ENCODE assay signal across 7 mouse cellular contexts in the genomic region with DNA sequence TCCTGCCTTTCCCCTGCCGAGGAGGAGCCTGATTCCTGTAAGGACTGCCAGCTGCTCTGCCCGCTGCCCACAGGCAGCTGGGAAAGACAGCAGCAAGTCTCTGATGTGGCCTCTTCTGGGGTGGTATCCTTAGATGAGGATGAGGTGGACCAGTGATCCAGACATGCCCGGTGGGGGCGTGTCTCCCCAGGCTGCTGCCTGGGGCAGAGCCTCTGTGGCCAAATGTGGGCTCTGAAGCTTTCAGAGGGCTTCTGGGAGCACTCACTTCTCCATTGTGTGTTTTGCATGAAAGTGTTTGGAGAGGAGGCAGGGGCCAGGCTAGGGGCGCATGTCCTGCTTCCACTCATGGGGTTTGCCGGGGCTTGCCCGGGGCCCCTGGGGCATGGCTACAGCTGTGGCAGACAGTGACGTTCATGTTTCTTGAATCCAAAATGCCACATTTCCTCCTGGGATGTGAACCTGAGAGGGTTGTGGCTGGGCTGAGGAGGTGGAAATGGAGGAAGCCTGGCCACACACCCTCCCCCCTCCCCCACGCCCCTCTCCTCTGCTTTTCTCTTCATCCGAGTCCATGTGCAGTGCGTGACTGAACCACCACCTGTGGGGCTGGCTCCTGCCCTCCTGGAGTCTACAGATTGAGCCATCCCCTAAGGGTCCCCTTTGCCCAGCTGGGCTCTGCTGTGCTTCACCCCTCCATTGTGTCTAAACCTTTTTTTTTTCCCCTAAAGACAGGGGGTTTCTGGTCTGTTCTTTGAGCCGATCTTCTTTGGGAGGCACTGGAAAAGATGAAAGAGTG. TPM values are rescaled to one million over a fixed set of nuclear protein-coding genes. Genes with fewer than 3 reads are reported as not detected.
DNase-seq lines count a peak whose midpoint lies in the region; ATAC-seq and TF ChIP-seq lines count a peak whose summit lies in the region.

No protein-coding gene starts in this region.

- 0 out of 2 replicates have a peak overlapping the region, but pooled peaks have one; percentile 7 for H3K4me2 ChIP-seq in lung, embryonic 15.5 days
- H3K4me2 ChIP-seq in forebrain, embryonic 12.5 days = peak overlapping the region; percentile 2; the same call in 1 of the 2 replicates
- H3K4me2 ChIP-seq in liver, embryonic 12.5 days = peak overlapping the region; percentile 65
- no peak overlapping the region for H3K4me2 ChIP-seq in stomach, postnatal 0 days (replicated peaks; ENCODE audit: low read depth)

- TF ChIP-seq CTCF in stomach, postnatal 0 days (IDR thresholded peaks at IDR 0.05; ENCODE audit: low read depth) = no peak

- peaks cover 16% of the 10 kb centered on the region for H3K4me1 ChIP-seq in lung, embryonic 15.5 days
- peaks cover 34% of the 10 kb centered on the region for H3K4me1 ChIP-seq in forebrain, embryonic 12.5 days
- H3K4me1 ChIP-seq in liver, embryonic 12.5 days = peaks cover 58% of the 10 kb centered on the region
- no peaks in the 10 kb centered on the region for H3K4me1 ChIP-seq in stomach, postnatal 0 days (replicated peaks; ENCODE audit: control insufficient read depth, insufficient read depth)

- no peaks in the 10 kb centered on the region for H3K9me3 ChIP-seq in lung, embryonic 15.5 days
- no peaks in the 10 kb centered on the region for H3K9me3 ChIP-seq in forebrain, embryonic 12.5 days
- H3K9me3 ChIP-seq in liver, embryonic 12.5 days (replicated peaks) = no peaks in the 10 kb centered on the region
- H3K9me3 ChIP-seq in stomach, postnatal 0 days (ENCODE audit: control insufficient read depth, low read length) = no peaks in the 10 kb centered on the region

- no peak overlapping the region for H3K27ac ChIP-seq in lung, embryonic 15.5 days
- H3K27ac ChIP-seq in forebrain, embryonic 12.5 days = peak overlapping the region; percentile 80
- peak overlapping the region; percentile 94 for H3K27ac ChIP-seq in liver, embryonic 12.5 days
- no peak overlapping the region for H3K27ac ChIP-seq in stomach, postnatal 0 days (replicated peaks)

- no peak overlapping the region for H3K4me3 ChIP-seq in lung, embryonic 15.5 days
- H3K4me3 ChIP-seq in forebrain, embryonic 12.5 days (replicated peaks) = no peak overlapping the region
- H3K4me3 ChIP-seq in liver, embryonic 12.5 days = peak overlapping the region; percentile 29; the same call in 1 of the 2 replicates
- no peak overlapping the region for H3K4me3 ChIP-seq in stomach, postnatal 0 days (ENCODE audit: low read depth, low read length)

- ATAC-seq in lung, embryonic 15.5 days (ENCODE audit: borderline replicate concordance, extremely low read depth, low FRiP score, low TSS enrichment) = peak; percentile 13; the same call in 1 of the 2 replicates
- peak; percentile 36 for ATAC-seq in forebrain, embryonic 12.5 days (ENCODE audit: low FRiP score)
- no peak for ATAC-seq in liver, embryonic 12.5 days
- peak; percentile 14; the same call in 1 of the 2 replicates for ATAC-seq in stomach, postnatal 0 days (ENCODE audit: low FRiP score, low TSS enrichment)

- H3K9ac ChIP-seq in lung, embryonic 15.5 days = no peak overlapping the region
- H3K9ac ChIP-seq in forebrain, embryonic 12.5 days = peak overlapping the region; percentile 30
- peak overlapping the region; percentile 52 for H3K9ac ChIP-seq in liver, embryonic 12.5 days
- H3K9ac ChIP-seq in stomach, postnatal 0 days (ENCODE audit: low read length) = 0 out of 2 replicates have a peak overlapping the region, but pooled peaks have one; percentile 18

- DNase-seq in lung, postnatal 10 days = no peak
- no peak for DNase-seq in stomach, postnatal 0 days (ENCODE audit: low spot score)
- no peak for DNase-seq in urinary bladder, adult 2 months (ENCODE audit: low spot score)
- DNase-seq in urinary bladder, postnatal 4 days (ENCODE audit: low spot score in 2 of 2) = no peak

- no peaks in the 10 kb centered on the region for H3K36me3 ChIP-seq in lung, embryonic 15.5 days
- peaks cover 43% of the 10 kb centered on the region for H3K36me3 ChIP-seq in forebrain, embryonic 12.5 days (replicated peaks)
- peaks cover 21% of the 10 kb centered on the region for H3K36me3 ChIP-seq in liver, embryonic 12.5 days
- peaks cover 3% of the 10 kb centered on the region; the same call in 1 of the 2 replicates for H3K36me3 ChIP-seq in stomach, postnatal 0 days (ENCODE audit: control insufficient read depth, insufficient read depth, low read length)

- no peaks in the 10 kb centered on the region for H3K27me3 ChIP-seq in lung, embryonic 15.5 days
- H3K27me3 ChIP-seq in forebrain, embryonic 12.5 days = no peaks in the 10 kb centered on the region
- H3K27me3 ChIP-seq in liver, embryonic 12.5 days (replicated peaks) = peaks cover 31% of the 10 kb centered on the region
- no peaks in the 10 kb centered on the region for H3K27me3 ChIP-seq in stomach, postnatal 0 days (ENCODE audit: control insufficient read depth, insufficient read depth, low read length)

- 30% methylated on average over 10 of the region's 12 CpGs for WGBS in lung, embryonic 15.5 days
- WGBS in forebrain, embryonic 12.5 days = 12% methylated on average over 12 of the region's 12 CpGs
- WGBS in liver, embryonic 12.5 days (ENCODE audit: insufficient replicate concordance) = 46% methylated on average over 12 of the region's 12 CpGs
- 35% methylated on average over 12 of the region's 12 CpGs for WGBS in stomach, postnatal 0 days

- TF ChIP-seq EP300 in stomach, postnatal 0 days (optimal IDR thresholded peaks at IDR 0.05) = no peak

RNA-seq across cellular contexts. Expression of a gene that starts 8.9 kb away (rescaled TPM):
- polyA plus RNA-seq in lung, embryonic 15.5 days (2015; fragmentation: Nextera tagmentation; extraction: Ambion mirVana) = 4.9 and 6.3 TPM in 2 replicates
- polyA plus RNA-seq in forebrain, embryonic 12.5 days (2016; fragmentation: Nextera tagmentation; extraction: Ambion mirVana) = 21.9 and 25.6 TPM in 2 replicates
- polyA plus RNA-seq in liver, embryonic 12.5 days (2016; fragmentation: Nextera tagmentation; extraction: Ambion mirVana) = 2.1 and 2.6 TPM in 2 replicates
- polyA plus RNA-seq in stomach, postnatal 0 days (2015; fragmentation: Nextera tagmentation; extraction: Ambion mirVana) = 6.7 and 7.0 TPM in 2 replicates
- 14.4 and 18.1 TPM in 2 replicates for polyA plus RNA-seq in urinary bladder, adult 2 months (2012; rRNA removed)

RNA-seq across cellular contexts. Expression of a gene that starts 15.5 kb away (rescaled TPM):
- 86.6 and 101 TPM in 2 replicates for polyA plus RNA-seq in lung, embryonic 15.5 days (2015; fragmentation: Nextera tagmentation; extraction: Ambion mirVana)
- 85.7 and 94.0 TPM in 2 replicates for polyA plus RNA-seq in forebrain, embryonic 12.5 days (2016; fragmentation: Nextera tagmentation; extraction: Ambion mirVana)
- polyA plus RNA-seq in liver, embryonic 12.5 days (2016; fragmentation: Nextera tagmentation; extraction: Ambion mirVana) = 66.1 and 68.4 TPM in 2 replicates
- 59.5 and 60.4 TPM in 2 replicates for polyA plus RNA-seq in stomach, postnatal 0 days (2015; fragmentation: Nextera tagmentation; extraction: Ambion mirVana)
- polyA plus RNA-seq in urinary bladder, adult 2 months (2012; rRNA removed) = 36.3 and 40.9 TPM in 2 replicates

RNA-seq across cellular contexts. Expression of a gene that starts 15.6 kb away (rescaled TPM):
- 7.2 and 8.6 TPM in 2 replicates for polyA plus RNA-seq in lung, embryonic 15.5 days (2015; fragmentation: Nextera tagmentation; extraction: Ambion mirVana)
- 18.8 and 23.5 TPM in 2 replicates for polyA plus RNA-seq in forebrain, embryonic 12.5 days (2016; fragmentation: Nextera tagmentation; extraction: Ambion mirVana)
- polyA plus RNA-seq in liver, embryonic 12.5 days (2016; fragmentation: Nextera tagmentation; extraction: Ambion mirVana) = 14.0 and 14.5 TPM in 2 replicates
- polyA plus RNA-seq in stomach, postnatal 0 days (2015; fragmentation: Nextera tagmentation; extraction: Ambion mirVana) = 8.4 and 10.7 TPM in 2 replicates
- 12.8 and 14.0 TPM in 2 replicates for polyA plus RNA-seq in urinary bladder, adult 2 months (2012; rRNA removed)

RNA-seq across cellular contexts. Expression of a gene that starts 31.0 kb away (rescaled TPM):
- 3.8 and 4.1 TPM in 2 replicates for polyA plus RNA-seq in lung, embryonic 15.5 days (2015; fragmentation: Nextera tagmentation; extraction: Ambion mirVana)
- 2.1 and 2.9 TPM in 2 replicates for polyA plus RNA-seq in forebrain, embryonic 12.5 days (2016; fragmentation: Nextera tagmentation; extraction: Ambion mirVana)
- 0.54 and 0.96 TPM in 2 replicates for polyA plus RNA-seq in liver, embryonic 12.5 days (2016; fragmentation: Nextera tagmentation; extraction: Ambion mirVana)
- 2.9 and 3.9 TPM in 2 replicates for polyA plus RNA-seq in stomach, postnatal 0 days (2015; fragmentation: Nextera tagmentation; extraction: Ambion mirVana)
- polyA plus RNA-seq in urinary bladder, adult 2 months (2012; rRNA removed) = 18.1 and 18.5 TPM in 2 replicates

RNA-seq across cellular contexts. Expression of a gene that starts 32.4 kb away (rescaled TPM):
- polyA plus RNA-seq in lung, embryonic 15.5 days (2015; fragmentation: Nextera tagmentation; extraction: Ambion mirVana) = 0.51 and 0.68 TPM in 2 replicates
- 0.36 and 0.79 TPM in 2 replicates for polyA plus RNA-seq in forebrain, embryonic 12.5 days (2016; fragmentation: Nextera tagmentation; extraction: Ambion mirVana)
- polyA plus RNA-seq in liver, embryonic 12.5 days (2016; fragmentation: Nextera tagmentation; extraction: Ambion mirVana) = 2.7 and 2.8 TPM in 2 replicates
- polyA plus RNA-seq in stomach, postnatal 0 days (2015; fragmentation: Nextera tagmentation; extraction: Ambion mirVana) = 0.40 and 0.42 TPM in 2 replicates
- polyA plus RNA-seq in urinary bladder, adult 2 months (2012; rRNA removed) = 3.0 and 3.4 TPM in 2 replicates

Comparison
In these comparisons a context has a peak if more than half of its experiments do, and no peak if none do; other contexts are left out.
1. H3K27ac ChIP-seq: peak in forebrain, embryonic 12.5 days (single experiment) and liver, embryonic 12.5 days (single experiment); none in lung, embryonic 15.5 days (single experiment) and stomach, postnatal 0 days (single experiment).